Mouse (Mus musculus) megakaryocyte, embryonic 14.5 days (primary cell): ENCODE data around the gene Galnt10.

ENCODE experiments used
- FLI1 ChIP-seq: IDR thresholded peaks from 2 replicates; pipeline ENCODE4 v1.6.1; 2012; ENCODE audit warnings: low read length, inconsistent platforms, mixed read lengths
- GATA1 ChIP-seq: IDR thresholded peaks from 3 replicates; pipeline ENCODE4 v1.6.1; 2012; ENCODE audit warnings: mixed read lengths, low read length, inconsistent platforms, borderline replicate concordance

GRCm38 (mm10) chr11:57835931-57836330 lies 190.7 kb downstream of the Galnt10 start:
- TF ChIP-seq GATA1 (no peak), FLI1 (no peak)
